Mouse (Mus musculus) MEL (cell line): ENCODE data around the gene Pakap. TPM values are rescaled to one million over a fixed set of nuclear protein-coding genes. Genes with fewer than 3 reads are reported as not detected.
A peak's percentile ranks its signal among the peaks of the same experiment; 100 is the strongest.

ENCODE experiments used
- DNase-seq: peaks from one replicate; pipeline ENCODE4 v3.0.0; 2011; ENCODE audit warnings: low read depth, low spot score
- H3K27ac ChIP-seq: 2 replicates; pipeline ENCODE4 v1.5.1; 2012; ENCODE audit warnings: low read depth, mild to moderate bottlenecking, control low read depth, low read length, moderate library complexity; ENCODE audit not compliant: control insufficient read depth
- H3K27me3 ChIP-seq, 2 experiments: fragments of 150-350 bp in 1 of 2; sonication (generic) in 1 of 2; 2 replicates each; pipeline ENCODE4 v1.6.1; 2012; ENCODE audit warnings: low read length in 2 of 2, mild to moderate bottlenecking in 2 of 2, improper control_type of control experiment in 1 of 2, moderate library complexity in 1 of 2; ENCODE audit not compliant: insufficient read depth in 2 of 2, control insufficient read depth in 1 of 2
- H3K36me3 ChIP-seq, 2 experiments: 2 replicates each; pipeline ENCODE4 v1.6.1; 2012 to 2014; ENCODE audit warnings: low read length in 2 of 2, improper control_type of control experiment in 1 of 2, inconsistent platforms in 1 of 2, mild to moderate bottlenecking in 1 of 2; ENCODE audit not compliant: insufficient read depth in 2 of 2, control insufficient read depth in 1 of 2
- H3K4me1 ChIP-seq, 2 experiments: fragments of 150-350 bp in 1 of 2; sonication (generic) in 1 of 2; 2 replicates each; pipeline ENCODE4 v1.6.1; 2012; ENCODE audit warnings: low read length in 2 of 2, improper control_type of control experiment in 1 of 2, mild to moderate bottlenecking in 1 of 2; ENCODE audit not compliant: insufficient read depth in 2 of 2, control insufficient read depth in 1 of 2
- H3K4me3 ChIP-seq, 2 experiments: fragments of 150-350 bp in 1 of 2; sonication (generic) in 1 of 2; 2 replicates each; pipeline ENCODE4 v1.5.1; 2012; ENCODE audit warnings: low read depth in 2 of 2, low read length in 2 of 2, mild to moderate bottlenecking in 2 of 2, moderate library complexity in 2 of 2, control low read depth in 1 of 2, improper control_type of control experiment in 1 of 2; ENCODE audit not compliant: control insufficient read depth in 1 of 2, insufficient read depth in 1 of 2
- H3K79me2 ChIP-seq: 2 replicates; pipeline ENCODE4 v1.6.1; 2012; ENCODE audit warnings: mild to moderate bottlenecking, low read length, moderate library complexity; ENCODE audit not compliant: control insufficient read depth, poor library complexity, insufficient read depth
- H3K9ac ChIP-seq: 2 replicates; pipeline ENCODE4 v1.6.1; 2012; ENCODE audit warnings: low read depth, mild to moderate bottlenecking, control low read depth, low read length, moderate library complexity; ENCODE audit not compliant: control insufficient read depth, poor library complexity, severe bottlenecking
- H3K9me3 ChIP-seq: fragments of 150-350 bp; sonication (generic); replicated peaks from 2 replicates; pipeline ENCODE4 v1.6.1; 2012; ENCODE audit warnings: mild to moderate bottlenecking, low read length, improper control_type of control experiment, moderate library complexity; ENCODE audit not compliant: insufficient read depth
- CHD1 ChIP-seq: IDR thresholded peaks from 2 replicates; pipeline ENCODE4 v1.6.1; 2012; ENCODE audit warnings: low read depth, mild to moderate bottlenecking, inconsistent platforms, low read length, improper control_type of control experiment
- CHD2 ChIP-seq: IDR thresholded peaks from 2 replicates; pipeline ENCODE4 v1.6.1; 2011; ENCODE audit warnings: low read length, improper control_type of control experiment
- E2F4 ChIP-seq: IDR thresholded peaks from 2 replicates; pipeline ENCODE4 v1.6.1; 2011; ENCODE audit warnings: low read depth, low read length, improper control_type of control experiment, borderline replicate concordance
- GATA1 ChIP-seq: IDR thresholded peaks from 2 replicates; pipeline ENCODE4 v1.6.1; 2011; ENCODE audit warnings: low read depth, low read length, improper control_type of control experiment
- HCFC1 ChIP-seq: IDR thresholded peaks from 2 replicates; pipeline ENCODE4 v1.6.1; 2012; ENCODE audit warnings: low read depth, mild to moderate bottlenecking, inconsistent platforms, low read length, improper control_type of control experiment, moderate library complexity
- KAT2A ChIP-seq: conservative IDR thresholded peaks from 2 replicates; pipeline ENCODE4 v1.6.1; 2012; ENCODE audit warnings: low read depth, low read length, improper control_type of control experiment, inconsistent platforms
- MAFK ChIP-seq: IDR thresholded peaks from 2 replicates; pipeline ENCODE4 v1.6.1; 2011; ENCODE audit warnings: low read depth, mild to moderate bottlenecking, low read length, improper control_type of control experiment, borderline replicate concordance
- MAX ChIP-seq: IDR thresholded peaks from 2 replicates; pipeline ENCODE4 v1.6.1; 2011; ENCODE audit warnings: low read length, improper control_type of control experiment
- MAZ ChIP-seq: IDR thresholded peaks from 2 replicates; pipeline ENCODE4 v1.6.1; 2012; ENCODE audit warnings: low read depth, mild to moderate bottlenecking, inconsistent platforms, low read length, improper control_type of control experiment
- MEF2A ChIP-seq: IDR thresholded peaks from 2 replicates; pipeline ENCODE4 v1.6.1; 2014; ENCODE audit warnings: low read depth, mild to moderate bottlenecking, inconsistent platforms, low read length, improper control_type of control experiment; ENCODE audit not compliant: poor library complexity, insufficient replicate concordance, severe bottlenecking; ENCODE audit errors: extremely low read depth
- MXI1 ChIP-seq: IDR thresholded peaks from 2 replicates; pipeline ENCODE4 v1.6.1; 2011; ENCODE audit warnings: mild to moderate bottlenecking, low read depth, low read length, improper control_type of control experiment
- NELFE ChIP-seq: IDR thresholded peaks from 2 replicates; pipeline ENCODE4 v1.6.1; 2011; ENCODE audit warnings: low read depth, low read length, improper control_type of control experiment
- NRF1 ChIP-seq: IDR thresholded peaks from 2 replicates; pipeline ENCODE4 v1.6.1; 2014; ENCODE audit warnings: low read depth, mild to moderate bottlenecking, inconsistent platforms, low read length, improper control_type of control experiment, moderate library complexity; ENCODE audit not compliant: poor library complexity, insufficient read depth, severe bottlenecking
- POLR2AphosphoS5 ChIP-seq: IDR thresholded peaks from 2 replicates; pipeline ENCODE4 v1.6.1; 2012; ENCODE audit warnings: low read depth, borderline replicate concordance, mild to moderate bottlenecking, inconsistent platforms, low read length, moderate library complexity, mixed read lengths
- RAD21 ChIP-seq: IDR thresholded peaks from 2 replicates; pipeline ENCODE4 v1.6.1; 2011; ENCODE audit warnings: mild to moderate bottlenecking, low read depth, low read length, improper control_type of control experiment
- TBP ChIP-seq: IDR thresholded peaks from 2 replicates; pipeline ENCODE4 v1.8.0; 2011; ENCODE audit warnings: low read depth, low read length, improper control_type of control experiment
- USF1 ChIP-seq: IDR thresholded peaks from 2 replicates; pipeline ENCODE4 v1.6.1; 2014; ENCODE audit warnings: low read depth, mild to moderate bottlenecking, inconsistent platforms, low read length, improper control_type of control experiment, moderate library complexity
- USF2 ChIP-seq, 2 experiments: IDR thresholded peaks; 2 replicates each; pipeline ENCODE4 v1.6.1; 2011 to 2012; ENCODE audit warnings: improper control_type of control experiment in 2 of 2, low read length in 2 of 2, borderline replicate concordance in 1 of 2, inconsistent platforms in 1 of 2, low read depth in 1 of 2, mild to moderate bottlenecking in 1 of 2; ENCODE audit not compliant: insufficient read depth in 1 of 2
- ZKSCAN1 ChIP-seq: IDR thresholded peaks from 2 replicates; pipeline ENCODE4 v1.6.1; 2012; ENCODE audit warnings: low read depth, mild to moderate bottlenecking, inconsistent platforms, low read length, improper control_type of control experiment, moderate library complexity
- polyA plus RNA-seq, 2 experiments: library from polyadenylated mRNA; stranded (reverse) in 1 of 2; unstranded in 1 of 2; fragments of >175 nt in 1 of 2; fragments of >200 nt in 1 of 2; gene quantifications; 2 replicates each; pipeline versions ENCODE4 v1.2.1 to v1.2.4; 2012; ENCODE audit warnings: low replicate concordance in 2 of 2, low read depth in 1 of 2; ENCODE audit not compliant: insufficient read length in 2 of 2, insufficient read depth in 1 of 2, missing spikeins in 1 of 2
- total RNA-seq: library from RNA; depleted of rRNA; stranded (reverse); fragments of 300-350 nt; gene quantifications from 2 replicates; pipeline ENCODE4 v1.2.3, GENCODE M21; 2012

Gene Pakap
- total and polyA plus RNA-seq, 3 experiments, result not detected

GRCm38 (mm10) chr4:57849465-57849864, 281.5 kb downstream of the Pakap start (continued):
- TF ChIP-seq ZKSCAN1 (no peak), NELFE (no peak), E2F4 (no peak), TBP (0 out of 2 replicates have a peak, but pooled peaks have one; percentile 49), RAD21 (peak; percentile 18)

DNA sequence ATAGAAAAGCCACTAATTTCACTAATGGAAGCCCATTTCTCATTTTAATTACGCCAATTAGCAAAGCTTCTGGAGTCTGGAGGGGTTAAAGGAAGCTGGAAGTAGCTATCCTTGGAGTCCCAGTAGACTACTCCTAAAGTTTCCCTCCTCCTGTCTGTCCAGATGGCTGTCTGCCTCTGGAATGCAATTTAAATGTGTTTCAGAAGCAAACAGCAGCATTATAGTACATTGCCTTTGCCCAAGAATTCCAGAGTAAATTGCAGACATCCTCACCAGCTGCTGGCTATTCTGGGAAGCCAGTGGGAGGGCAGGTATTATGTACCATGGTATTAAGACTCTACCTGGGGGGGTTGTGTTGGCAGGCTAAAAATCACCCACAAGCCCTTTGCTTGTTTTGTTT, 283.8 kb downstream of the Pakap start:
- no peaks in the 10 kb centered on the region for H3K36me3 ChIP-seq
- no peak overlapping the region for H3K4me3 ChIP-seq
- H3K9ac ChIP-seq, result no peak overlapping the region

GRCm38 (mm10) chr4:57852461-57853040, 284.6 kb downstream of the Pakap start:
- DNase-seq, result no peak
- TF ChIP-seq MEF2A (no peak), CHD2 (no peak), MAX (no peak), NRF1 (no peak), USF2 (IDR thresholded peaks at IDR 0.05; ENCODE audit: borderline replicate concordance in 1 of 2, insufficient read depth in 1 of 2, low read depth in 1 of 2, low read length in 2 of 2) (no peak), CHD1 (no peak), GATA1 (no peak), POLR2AphosphoS5 (no peak), ZKSCAN1 (no peak), HCFC1 (no peak), USF1 (no peak)
- no peaks in the 10 kb centered on the region for H3K9me3 ChIP-seq
- H3K27ac ChIP-seq, result no peak overlapping the region
- H3K4me1 ChIP-seq, result peaks cover 0 to 6% of the 10 kb centered on the region in 2 experiments; a peak in 1 of 4 replicates
- H3K4me3 ChIP-seq, result no peak overlapping the region
- H3K79me2 ChIP-seq, result no peaks in the 10 kb centered on the region
- H3K36me3 ChIP-seq, result no peaks in the 10 kb centered on the region
- H3K27me3 ChIP-seq, result no peaks in the 10 kb centered on the region
- no peak overlapping the region for H3K9ac ChIP-seq

More for the DNA sequence above, 283.8 kb downstream of the Pakap start:
- no peak for DNase-seq
- Histone ChIP-seq H3K4me1 (peaks cover 0 to 6% of the 10 kb centered on the region in 2 experiments; a peak in 1 of 4 replicates), H3K27ac (no peak overlapping the region), H3K79me2 (no peaks in the 10 kb centered on the region), H3K27me3 (no peaks in the 10 kb centered on the region), H3K9me3 (no peaks in the 10 kb centered on the region)
- TF ChIP-seq TBP (no peak), MXI1 (no peak), POLR2AphosphoS5 (no peak), RAD21 (no peak), CHD2 (no peak), KAT2A (no peak), GATA1 (no peak), MAZ (no peak), ZKSCAN1 (no peak), MEF2A (no peak), MAFK (no peak)
